Mouse (Mus musculus) forebrain, embryonic 13.5 days (tissue): Measurements from ENCODE around the gene Ptgs1. TPM values are rescaled to one million over a fixed set of nuclear protein-coding genes. Genes with fewer than 3 reads are reported as not detected.

Experiments
- polyA plus RNA-seq: library from polyadenylated mRNA; unstranded; fragments of >200 nt; fragmentation: Nextera tagmentation; extraction: Ambion mirVana; gene quantifications from 2 replicates; pipeline ENCODE4 v1.2.1, GENCODE M21; 2015

Ptgs1 gene
- polyA plus RNA-seq, 1 experiment from 2014 or later: 2.2 TPM

Other genes with a start within 250 kb of the Ptgs1 start
- 222 and 237 TPM in 2 replicates for gene Ndufa8, start 181.0 kb upstream of the Ptgs1 start, polyA plus RNA-seq
- 2.0 and 4.1 TPM in 2 replicates for gene Morn5, start 181.0 kb upstream of the Ptgs1 start, polyA plus RNA-seq
- gene Lhx6, start 125.0 kb upstream of the Ptgs1 start, polyA plus RNA-seq: 25.9 and 33.7 TPM in 2 replicates
- gene Mrrf, start 94.0 kb upstream of the Ptgs1 start, polyA plus RNA-seq: 25.7 and 27.2 TPM in 2 replicates
- gene Rbm18, start 93.7 kb upstream of the Ptgs1 start, polyA plus RNA-seq: 140 and 143 TPM in 2 replicates
- gene Olfr338, start 143.1 kb downstream of the Ptgs1 start, polyA plus RNA-seq: 0.03 TPM in 1 of 2 replicates, not detected in the other
- not detected in 2 replicates for gene Olfr339, start 188.5 kb downstream of the Ptgs1 start, polyA plus RNA-seq
- not detected in 2 replicates for gene Olfr340, start 222.2 kb downstream of the Ptgs1 start, polyA plus RNA-seq